Mouse (Mus musculus) MEL (cell line): ENCODE measurements around the gene Srgap3.

Experiments used
- CTCF ChIP-seq, 3 experiments: IDR thresholded peaks in 2 of 3; conservative IDR thresholded peaks in 1 of 3; 2 replicates each; pipeline ENCODE4 v1.5.1; 2011 to 2012; ENCODE audit warnings: low read length in 3 of 3, low read depth in 2 of 3, mild to moderate bottlenecking in 2 of 3, improper control_type of control experiment in 1 of 3, inconsistent platforms in 1 of 3, mixed read lengths in 1 of 3, moderate library complexity in 1 of 3; ENCODE audit not compliant: control insufficient read depth in 1 of 3, insufficient read depth in 1 of 3, poor library complexity in 1 of 3, severe bottlenecking in 1 of 3
- ETS1 ChIP-seq: IDR thresholded peaks from 2 replicates; pipeline ENCODE4 v1.6.1; 2012; ENCODE audit warnings: low read depth, mild to moderate bottlenecking, inconsistent platforms, low read length, improper control_type of control experiment, moderate library complexity
- KAT2A ChIP-seq: conservative IDR thresholded peaks from 2 replicates; pipeline ENCODE4 v1.6.1; 2012; ENCODE audit warnings: low read depth, low read length, improper control_type of control experiment, inconsistent platforms
- MEF2A ChIP-seq: IDR thresholded peaks from 2 replicates; pipeline ENCODE4 v1.6.1; 2014; ENCODE audit warnings: low read depth, mild to moderate bottlenecking, inconsistent platforms, low read length, improper control_type of control experiment; ENCODE audit not compliant: poor library complexity, insufficient replicate concordance, severe bottlenecking; ENCODE audit errors: extremely low read depth
- NRF1 ChIP-seq: IDR thresholded peaks from 2 replicates; pipeline ENCODE4 v1.6.1; 2014; ENCODE audit warnings: low read depth, mild to moderate bottlenecking, inconsistent platforms, low read length, improper control_type of control experiment, moderate library complexity; ENCODE audit not compliant: poor library complexity, insufficient read depth, severe bottlenecking
- POLR2A ChIP-seq, 2 experiments: IDR thresholded peaks; 2 replicates each; pipeline ENCODE4 v1.6.1; 2011 to 2012; ENCODE audit warnings: low read length in 2 of 2, mild to moderate bottlenecking in 2 of 2, control low read depth in 1 of 2, improper control_type of control experiment in 1 of 2, low read depth in 1 of 2, moderate library complexity in 1 of 2; ENCODE audit not compliant: control insufficient read depth in 1 of 2, insufficient read depth in 1 of 2, poor library complexity in 1 of 2
- SIN3A ChIP-seq: IDR thresholded peaks from 2 replicates; pipeline ENCODE4 v1.6.1; 2012; ENCODE audit warnings: low read length, improper control_type of control experiment, inconsistent platforms
- TAL1 ChIP-seq: IDR thresholded peaks from 2 replicates; pipeline ENCODE4 v1.6.1; 2012; ENCODE audit warnings: mild to moderate bottlenecking, inconsistent platforms, low read length, moderate library complexity, mixed read lengths
- TBP ChIP-seq: IDR thresholded peaks from 2 replicates; pipeline ENCODE4 v1.8.0; 2011; ENCODE audit warnings: low read depth, low read length, improper control_type of control experiment
- UBTF ChIP-seq: IDR thresholded peaks from 2 replicates; pipeline ENCODE4 v1.6.1; 2012; ENCODE audit warnings: low read depth, mild to moderate bottlenecking, inconsistent platforms, low read length, improper control_type of control experiment, moderate library complexity, borderline replicate concordance; ENCODE audit not compliant: insufficient read depth
- USF1 ChIP-seq: IDR thresholded peaks from 2 replicates; pipeline ENCODE4 v1.6.1; 2014; ENCODE audit warnings: low read depth, mild to moderate bottlenecking, inconsistent platforms, low read length, improper control_type of control experiment, moderate library complexity

GRCm38 (mm10) chr6:112857057-112857456, 90.0 kb downstream of the Srgap3 start:
- TF ChIP-seq CTCF (IDR thresholded peaks at IDR 0.05 in 2 of 3, conservative IDR thresholded peaks at IDR 0.05 in 1 of 3; ENCODE audit: control insufficient read depth in 1 of 3, insufficient read depth in 1 of 3, low read depth in 2 of 3, low read length in 3 of 3, poor library complexity in 1 of 3, severe bottlenecking in 1 of 3) (no peak), NRF1 (no peak), USF1 (no peak), TAL1 (no peak), TBP (no peak), UBTF (no peak), MEF2A (no peak), POLR2A (IDR thresholded peaks at IDR 0.05; ENCODE audit: control insufficient read depth in 1 of 2, insufficient read depth in 1 of 2, low read depth in 1 of 2, low read length in 2 of 2, poor library complexity in 1 of 2) (no peak), KAT2A (no peak), SIN3A (no peak), ETS1 (no peak)
